8 mouse cellular contexts compared by ENCODE assay signal in genomic region chr14:62226576-62227047, GRCm38 (mm10).
A peak's percentile ranks its signal among the peaks of the same experiment; 100 is the strongest.
DNase-seq lines count a peak whose midpoint lies in the region; ATAC-seq and TF ChIP-seq lines count a peak whose summit lies in the region.

No protein-coding gene starts in this region.

- WGBS in heart, postnatal 0 days, result 77% methylated on average over 11 of the region's 11 CpGs
- WGBS in hindbrain, embryonic 12.5 days, result 48% methylated on average over 11 of the region's 11 CpGs

- no peaks in the 10 kb centered on the region for H3K27me3 ChIP-seq in heart, postnatal 0 days (ENCODE audit: control insufficient read depth, insufficient read depth, low read length)
- 0 out of 2 replicates have a peak, but pooled peaks cover 2% of the 10 kb centered on the region for H3K27me3 ChIP-seq in hindbrain, embryonic 12.5 days

- H3K4me1 ChIP-seq in heart, postnatal 0 days (ENCODE audit: control insufficient read depth, insufficient read depth), result no peaks in the 10 kb centered on the region
- 0 out of 2 replicates have a peak, but pooled peaks cover 6% of the 10 kb centered on the region for H3K4me1 ChIP-seq in hindbrain, embryonic 12.5 days

- TF ChIP-seq EP300 in heart, postnatal 0 days (IDR thresholded peaks at IDR 0.05; ENCODE audit: low read depth), result no peak

- H3K36me3 ChIP-seq in heart, postnatal 0 days (replicated peaks; ENCODE audit: control insufficient read depth, insufficient read depth, low read length), result no peaks in the 10 kb centered on the region
- H3K36me3 ChIP-seq in hindbrain, embryonic 12.5 days, result no peaks in the 10 kb centered on the region

- H3K27ac ChIP-seq in heart, postnatal 0 days (ENCODE audit: low read depth), result no peak overlapping the region
- H3K27ac ChIP-seq in hindbrain, embryonic 12.5 days, result no peak overlapping the region

- ATAC-seq in heart, postnatal 0 days (ENCODE audit: insufficient read depth, low read depth), result no peak
- ATAC-seq in hindbrain, embryonic 12.5 days (ENCODE audit: low FRiP score), result peak; percentile 82

- no peak overlapping the region for H3K9ac ChIP-seq in heart, postnatal 0 days (replicated peaks; ENCODE audit: low read depth, low read length)
- no peak overlapping the region for H3K9ac ChIP-seq in hindbrain, embryonic 12.5 days

- DNase-seq in heart, postnatal 0 days (ENCODE audit: low spot score), result peak; percentile 11
- DNase-seq in heart, adult 9 months (ENCODE audit: low spot score in 2 of 2), result no peak
- peak; percentile 38 for DNase-seq in 3T3-L1 (ENCODE audit: low read depth, low spot score)
- peak; percentile 23 for DNase-seq in ZHBTc4 (ENCODE audit: low read depth, low spot score)
- peak; percentile 42 for DNase-seq in lung, postnatal 36 days
- no peak for DNase-seq in gastrocnemius, postnatal 10 days
- DNase-seq in spleen, postnatal 14 days (ENCODE audit: low spot score in 2 of 2), result no peak

- H3K4me2 ChIP-seq in heart, postnatal 0 days (ENCODE audit: low read depth, low read length), result no peak overlapping the region
- peak overlapping the region; percentile 32 for H3K4me2 ChIP-seq in hindbrain, embryonic 12.5 days (replicated peaks)

- no peaks in the 10 kb centered on the region for H3K9me3 ChIP-seq in heart, postnatal 0 days (replicated peaks; ENCODE audit: control insufficient read depth, low read length)
- no peaks in the 10 kb centered on the region for H3K9me3 ChIP-seq in hindbrain, embryonic 12.5 days (replicated peaks)

- TF ChIP-seq CTCF in heart, postnatal 0 days (IDR thresholded peaks at IDR 0.05; ENCODE audit: low read depth), result peak; percentile 48

- no peak overlapping the region for H3K4me3 ChIP-seq in heart, postnatal 0 days (ENCODE audit: low read depth, low read length)
- H3K4me3 ChIP-seq in hindbrain, embryonic 12.5 days, result no peak overlapping the region

Comparison
In these comparisons a context has a peak if more than half of its experiments do, and no peak if none do; other contexts are left out.
1. DNase-seq: peak in heart, postnatal 0 days (single experiment), 3T3-L1 (single experiment), ZHBTc4 (single experiment) and lung, postnatal 36 days (single experiment); none in heart, adult 9 months (0 of 2), gastrocnemius, postnatal 10 days (single experiment) and spleen, postnatal 14 days (0 of 2).